Mouse (Mus musculus): ENCODE measurements at regions not wholly inside any gene's neighbourhood (a gene's known extent, or its start where the extent isn't known, plus 50 kb on each side); places are given as distances from the start of the nearest gene placed in this dataset.

GRCm38 (mm10) chr4:89000855-89001254, 120.9 kb upstream of the Ifne start:
- DNase-seq, result no peak

- no peak for DNase-seq
Observed at GRCm38 (mm10) chr4:89000200-89000599, 120.2 kb upstream of the Ifne start.

DNA sequence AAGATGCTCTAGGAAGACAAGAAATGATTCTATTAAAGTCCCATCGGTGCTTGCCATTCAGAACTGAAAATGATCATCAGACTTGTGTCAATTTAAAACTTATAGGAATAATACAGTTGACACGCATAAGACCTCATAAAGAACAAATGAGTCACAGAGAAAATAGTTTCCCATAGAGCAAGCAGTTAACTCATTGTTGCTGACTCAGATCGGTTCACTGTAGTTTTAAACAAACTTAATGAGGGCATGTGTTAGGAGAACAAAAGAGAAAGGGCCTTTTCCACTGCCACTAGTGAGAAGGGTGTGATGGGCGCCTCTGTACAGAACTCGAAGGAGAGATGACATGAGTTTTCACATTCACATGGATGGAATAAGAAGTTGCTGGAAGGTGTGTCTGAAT, 118.3 kb upstream of the Ifne start:
- no peak for DNase-seq

- DNase-seq, result no peak
Observed at GRCm38 (mm10) chr4:88995129-88995919, 115.3 kb upstream of the Ifne start.

DNA sequence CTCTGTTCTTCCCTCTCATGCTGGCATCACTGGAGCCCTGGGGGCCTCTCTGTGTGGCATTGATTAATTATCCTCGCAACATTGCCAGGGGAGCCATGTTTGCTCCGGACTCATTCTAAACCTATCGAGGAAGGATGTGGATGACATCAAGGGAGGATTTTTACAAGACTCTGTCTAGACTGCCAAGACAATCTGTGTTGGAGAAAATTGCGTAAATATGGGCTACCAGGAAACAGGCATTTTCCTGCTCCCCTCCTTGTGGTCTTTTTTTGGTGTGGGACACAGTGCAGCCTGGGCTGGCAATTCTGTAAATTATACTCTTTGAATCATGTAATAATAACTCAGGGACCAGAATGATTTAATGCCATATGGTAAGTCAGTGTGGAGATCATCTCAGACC, 114.5 kb upstream of the Ifne start:
- no peak for DNase-seq

- no peak for DNase-seq
Observed at GRCm38 (mm10) chr4:88992498-88992897, 112.5 kb upstream of the Ifne start.

GRCm38 (mm10) chr4:88988363-88988762, 108.4 kb upstream of the Ifne start:
- DNase-seq, result no peak

- DNase-seq, result no peak
Observed at GRCm38 (mm10) chr4:88987103-88987502, 107.1 kb upstream of the Ifne start.

GRCm38 (mm10) chr4:88982457-88982856, 102.5 kb upstream of the Ifne start:
- DNase-seq, result no peak

- DNase-seq, result no peak
Observed at GRCm38 (mm10) chr4:88977099-88977888, 97.3 kb upstream of the Ifne start.

DNA sequence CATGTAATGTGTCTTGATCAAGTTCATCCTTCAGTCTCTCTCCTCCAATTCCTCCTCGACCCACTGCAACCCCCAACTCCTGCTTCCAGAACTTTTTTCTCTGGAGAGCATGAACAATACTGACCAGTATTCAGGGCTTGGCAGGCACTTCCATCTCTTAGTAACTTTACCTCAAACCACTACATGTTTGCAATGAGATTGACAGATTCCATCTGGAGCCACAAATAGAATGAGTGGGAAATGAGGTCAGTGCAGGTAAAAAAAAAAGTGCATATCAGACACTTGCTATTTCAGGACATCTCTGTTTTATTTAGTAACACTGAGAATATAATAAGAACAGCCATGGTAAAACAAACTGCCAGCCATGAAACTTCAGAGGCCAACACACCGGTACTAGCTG, 94.5 kb upstream of the Ifne start:
- DNase-seq, result no peak

- no peak for DNase-seq
Observed at GRCm38 (mm10) chr4:88969134-88969841, 89.3 kb upstream of the Ifne start.

GRCm38 (mm10) chr4:88959621-88960020, 79.6 kb upstream of the Ifne start:
- no peak for DNase-seq

GRCm38 (mm10) chr4:88956605-88957004, 76.6 kb upstream of the Ifne start:
- no peak for DNase-seq

DNA sequence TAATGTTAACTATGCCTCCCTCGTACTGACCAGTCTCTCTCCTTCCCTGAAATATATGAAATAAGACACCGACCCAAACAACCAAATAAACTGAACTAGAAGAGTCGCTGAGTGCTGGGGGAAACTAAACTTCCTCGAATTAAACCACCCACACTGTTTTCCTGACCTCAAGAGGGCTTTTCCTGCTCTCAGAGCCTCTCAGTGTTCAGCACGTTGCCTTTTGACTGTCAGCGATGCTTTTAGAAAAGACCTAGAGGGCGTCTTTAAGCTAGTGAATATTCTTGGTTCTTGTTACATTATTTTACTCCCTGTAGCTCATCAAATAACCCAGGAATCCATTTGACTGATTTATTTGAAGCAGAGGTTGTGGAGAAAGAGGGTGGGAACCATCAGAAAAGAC, 76.2 kb upstream of the Ifne start:
- no peak for DNase-seq

GRCm38 (mm10) chr4:88955571-88955970, 75.6 kb upstream of the Ifne start:
- DNase-seq, result no peak

- no peak for DNase-seq
Observed at GRCm38 (mm10) chr4:88954045-88954444, 74.0 kb upstream of the Ifne start.

DNA sequence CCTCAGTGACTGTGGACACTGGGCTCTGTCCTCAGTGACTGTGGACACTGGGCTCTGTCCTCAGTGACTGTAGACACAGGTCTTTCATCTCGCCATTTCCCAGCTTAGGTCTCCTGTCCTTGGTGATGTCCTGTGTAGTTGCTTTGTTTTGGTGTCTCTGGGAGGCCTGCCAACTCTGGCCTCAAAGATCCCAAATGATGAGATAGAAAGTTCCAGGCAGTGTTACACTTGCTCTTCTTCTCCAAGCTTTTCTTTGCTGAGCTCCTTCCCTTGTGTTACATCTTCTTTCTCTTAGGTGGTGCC, 71.0 kb upstream of the Ifne start:
- no peak for DNase-seq

DNA sequence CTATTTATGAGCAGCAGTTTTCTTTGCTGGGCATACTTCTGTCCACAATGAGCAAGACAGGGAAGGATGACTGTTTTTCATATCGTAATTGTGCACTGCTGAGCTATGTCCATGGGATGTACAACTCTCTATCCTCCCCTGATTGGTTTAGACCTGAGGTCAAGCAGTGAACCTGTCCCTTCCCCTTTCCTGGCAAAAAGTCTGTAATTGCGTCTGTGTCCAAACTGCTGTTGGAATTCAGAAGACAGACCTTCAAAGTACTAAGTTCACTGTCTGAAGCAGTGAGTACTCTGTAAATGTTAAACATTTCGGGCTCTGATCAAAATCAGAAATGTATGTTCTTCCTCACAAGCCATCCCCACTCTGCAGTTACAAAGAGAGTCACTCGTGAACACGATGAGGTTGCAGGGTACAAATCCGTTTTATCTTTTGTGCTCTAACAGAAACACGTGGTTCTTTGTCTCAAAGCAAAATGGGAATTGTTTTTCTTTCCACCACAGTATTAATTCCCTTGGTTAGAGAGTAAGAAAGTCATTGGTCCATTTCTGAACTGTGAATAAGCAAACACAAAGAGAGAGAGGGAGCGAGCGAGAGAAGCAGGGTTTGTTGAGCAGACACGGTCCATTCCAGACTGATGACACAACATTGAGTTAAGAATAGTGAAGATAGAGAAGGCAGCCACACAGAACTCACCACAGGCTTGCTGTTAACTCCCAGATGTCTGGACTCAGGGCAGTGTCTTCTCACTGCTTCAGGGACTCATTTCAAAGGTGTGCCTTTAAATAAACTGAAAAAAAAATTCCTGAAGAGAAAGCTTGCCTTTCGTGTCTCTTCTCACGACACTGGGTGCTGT, 70.4 kb upstream of the Ifne start:
- no peak for DNase-seq

DNA sequence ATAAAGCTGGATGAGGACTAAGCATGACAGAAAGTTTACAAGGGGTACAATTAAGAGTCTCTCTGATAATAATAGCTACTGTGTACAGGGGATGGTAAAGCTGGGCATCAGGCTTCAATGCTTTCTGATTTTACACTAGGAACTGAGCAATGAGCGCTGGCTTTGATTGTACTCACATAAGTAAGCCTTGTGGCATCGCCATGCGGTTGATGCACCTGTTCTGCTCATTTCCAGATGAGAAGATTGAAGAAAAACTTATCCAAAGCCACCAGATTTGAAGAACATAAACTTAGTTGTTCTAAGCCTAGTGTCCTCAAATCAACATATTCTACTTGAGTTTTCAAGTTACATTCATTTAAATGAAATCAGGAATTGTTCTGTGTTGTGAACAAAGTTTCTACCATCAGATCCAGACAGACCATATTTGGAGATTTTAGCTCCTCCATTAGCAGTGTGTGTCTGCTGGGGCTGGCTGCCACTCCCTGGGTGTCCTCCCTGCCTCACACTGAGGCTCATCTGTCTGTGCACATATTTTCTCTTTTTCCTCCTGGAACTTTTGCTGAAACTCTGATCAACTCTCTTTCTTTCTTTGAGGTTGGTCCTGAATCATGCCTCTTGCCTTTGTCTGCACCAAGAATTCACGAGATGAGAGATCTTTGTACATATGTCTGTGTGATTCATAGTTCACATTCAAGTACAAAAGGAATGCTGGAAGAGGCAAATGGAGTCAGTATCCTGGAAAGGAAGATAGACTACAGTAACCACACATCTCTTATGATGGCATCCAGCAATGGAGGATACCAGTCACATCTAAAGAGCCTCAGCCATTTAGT, 68.2 kb upstream of the Ifne start:
- no peak for DNase-seq

- DNase-seq, result no peak
Observed at GRCm38 (mm10) chr4:88941955-88942354, 62.0 kb upstream of the Ifne start.

GRCm38 (mm10) chr4:88940670-88941069, 60.7 kb upstream of the Ifne start:
- DNase-seq, result no peak

All from cerebellum, adult 11 months (tissue).